In genomic region chr12:9580041-9580905, GRCm38 (mm10) we compare ENCODE assay signal across 8 mouse cellular contexts. TPM values are rescaled to one million over a fixed set of nuclear protein-coding genes. Genes with fewer than 3 reads are reported as not detected.
DNase-seq lines count a peak whose midpoint lies in the region; ATAC-seq and TF ChIP-seq lines count a peak whose summit lies in the region.

No protein-coding gene starts in this region.

- no peak overlapping the region for H3K4me3 ChIP-seq in liver, embryonic 12.5 days
- H3K4me3 ChIP-seq in liver, postnatal 0 days (ENCODE audit: low read depth, low read length), result no peak overlapping the region
- H3K4me3 ChIP-seq in embryonic facial prominence, embryonic 14.5 days (ENCODE audit: low read depth, low read length), result peak overlapping the region; percentile 66
- no peak overlapping the region for H3K4me3 ChIP-seq in hindbrain, embryonic 13.5 days
- H3K4me3 ChIP-seq in neural tube, embryonic 12.5 days, result no peak overlapping the region

- no peak overlapping the region for H3K9ac ChIP-seq in liver, embryonic 12.5 days
- H3K9ac ChIP-seq in liver, postnatal 0 days (replicated peaks), result no peak overlapping the region
- H3K9ac ChIP-seq in embryonic facial prominence, embryonic 14.5 days (ENCODE audit: low read depth, low read length), result peak overlapping the region; percentile 89
- no peak overlapping the region for H3K9ac ChIP-seq in hindbrain, embryonic 13.5 days
- H3K9ac ChIP-seq in neural tube, embryonic 12.5 days, result no peak overlapping the region

- no peaks in the 10 kb centered on the region for H3K36me3 ChIP-seq in liver, embryonic 12.5 days
- H3K36me3 ChIP-seq in liver, postnatal 0 days (replicated peaks; ENCODE audit: insufficient read depth, low read length), result no peaks in the 10 kb centered on the region
- H3K36me3 ChIP-seq in embryonic facial prominence, embryonic 14.5 days (ENCODE audit: control insufficient read depth, insufficient read depth, low read length), result peaks cover 4% of the 10 kb centered on the region; the same call in 1 of the 2 replicates
- H3K36me3 ChIP-seq in hindbrain, embryonic 13.5 days, result no peaks in the 10 kb centered on the region
- no peaks in the 10 kb centered on the region for H3K36me3 ChIP-seq in neural tube, embryonic 12.5 days

- peaks cover 96% of the 10 kb centered on the region for H3K27me3 ChIP-seq in liver, embryonic 12.5 days (replicated peaks)
- peaks cover 92% of the 10 kb centered on the region for H3K27me3 ChIP-seq in liver, postnatal 0 days (ENCODE audit: insufficient read depth, low read length)
- peaks cover 75% of the 10 kb centered on the region for H3K27me3 ChIP-seq in embryonic facial prominence, embryonic 14.5 days (replicated peaks; ENCODE audit: control insufficient read depth, insufficient read depth, low read length)
- peaks cover 96% of the 10 kb centered on the region for H3K27me3 ChIP-seq in hindbrain, embryonic 13.5 days
- H3K27me3 ChIP-seq in neural tube, embryonic 12.5 days (replicated peaks), result peaks cover 92% of the 10 kb centered on the region

- TF ChIP-seq EP300 in liver, postnatal 0 days (IDR thresholded peaks at IDR 0.05; ENCODE audit: low read depth), result no peak

- no peak for DNase-seq in liver, postnatal 0 days
- DNase-seq in embryonic facial prominence, embryonic 14.5 days (ENCODE audit: low spot score), result no peak
- no peak for DNase-seq in frontal cortex, postnatal 14 days (ENCODE audit: low spot score in 2 of 2)
- DNase-seq in cerebellum, postnatal 4 days (ENCODE audit: low spot score in 2 of 2), result no peak

- no peaks in the 10 kb centered on the region for H3K4me1 ChIP-seq in liver, embryonic 12.5 days
- peaks cover 4% of the 10 kb centered on the region for H3K4me1 ChIP-seq in liver, postnatal 0 days (ENCODE audit: insufficient read depth)
- H3K4me1 ChIP-seq in embryonic facial prominence, embryonic 14.5 days (ENCODE audit: control insufficient read depth, insufficient read depth, low read length), result peaks cover 17% of the 10 kb centered on the region
- H3K4me1 ChIP-seq in hindbrain, embryonic 13.5 days (replicated peaks), result peaks cover 22% of the 10 kb centered on the region
- peaks cover 4% of the 10 kb centered on the region; the same call in 1 of the 2 replicates for H3K4me1 ChIP-seq in neural tube, embryonic 12.5 days

- no peaks in the 10 kb centered on the region for H3K9me3 ChIP-seq in liver, embryonic 12.5 days (replicated peaks)
- no peaks in the 10 kb centered on the region for H3K9me3 ChIP-seq in liver, postnatal 0 days (ENCODE audit: low read length)
- H3K9me3 ChIP-seq in embryonic facial prominence, embryonic 14.5 days (ENCODE audit: control insufficient read depth, low read length), result no peaks in the 10 kb centered on the region
- H3K9me3 ChIP-seq in hindbrain, embryonic 13.5 days, result no peaks in the 10 kb centered on the region
- H3K9me3 ChIP-seq in neural tube, embryonic 12.5 days, result no peaks in the 10 kb centered on the region

- ATAC-seq in liver, embryonic 12.5 days, result no peak
- ATAC-seq in liver, postnatal 0 days, result no peak
- no peak for ATAC-seq in embryonic facial prominence, embryonic 14.5 days (ENCODE audit: low read depth)
- no peak for ATAC-seq in hindbrain, embryonic 13.5 days (ENCODE audit: low FRiP score)
- ATAC-seq in neural tube, embryonic 12.5 days (ENCODE audit: low FRiP score, low read depth), result no peak
- ATAC-seq in monocyte, adult 5-6 weeks (replicated peaks; ENCODE audit: insufficient number of reproducible peaks, low FRiP score, low TSS enrichment, poor library complexity, severe bottlenecking), result no peak

- H3K27ac ChIP-seq in liver, embryonic 12.5 days, result no peak overlapping the region
- no peak overlapping the region for H3K27ac ChIP-seq in liver, postnatal 0 days (ENCODE audit: low read depth)
- H3K27ac ChIP-seq in embryonic facial prominence, embryonic 14.5 days (replicated peaks; ENCODE audit: low read depth, low read length), result peak overlapping the region; percentile 92
- H3K27ac ChIP-seq in hindbrain, embryonic 13.5 days, result no peak overlapping the region
- H3K27ac ChIP-seq in neural tube, embryonic 12.5 days, result no peak overlapping the region

- 2% methylated on average over 33 of the region's 33 CpGs for WGBS in liver, embryonic 12.5 days (ENCODE audit: insufficient replicate concordance)
- WGBS in liver, postnatal 0 days (ENCODE audit: insufficient replicate concordance), result 4% methylated on average over 33 of the region's 33 CpGs
- 6% methylated on average over 29 of the region's 33 CpGs for WGBS in embryonic facial prominence, embryonic 14.5 days
- WGBS in hindbrain, embryonic 13.5 days, result under 1% methylated on average over 33 of the region's 33 CpGs
- 2% methylated on average over 33 of the region's 33 CpGs for WGBS in neural tube, embryonic 12.5 days

- 0 out of 2 replicates have a peak overlapping the region, but pooled peaks have one; percentile 38 for H3K4me2 ChIP-seq in liver, embryonic 12.5 days
- no peak overlapping the region for H3K4me2 ChIP-seq in liver, postnatal 0 days (ENCODE audit: low read depth, low read length)
- peak overlapping the region; percentile 66 for H3K4me2 ChIP-seq in embryonic facial prominence, embryonic 14.5 days (ENCODE audit: low read depth, low read length)
- peak overlapping the region; percentile 29 for H3K4me2 ChIP-seq in hindbrain, embryonic 13.5 days
- peak overlapping the region; percentile 39; the same call in 1 of the 2 replicates for H3K4me2 ChIP-seq in neural tube, embryonic 12.5 days (replicated peaks)

- no peak for TF ChIP-seq CTCF in liver, postnatal 0 days (IDR thresholded peaks at IDR 0.05; ENCODE audit: low read depth)

RNA-seq across cellular contexts. Expression of gene Osr1, which starts 10.4 kb away (rescaled TPM):
- polyA plus RNA-seq in liver, embryonic 12.5 days (2016; fragmentation: Nextera tagmentation; extraction: Ambion mirVana), result 1.3 and 2.0 TPM in 2 replicates
- 0.12 and 0.27 TPM in 2 replicates for polyA plus RNA-seq in liver, postnatal 0 days (2015; fragmentation: Nextera tagmentation; extraction: Ambion mirVana)
- polyA plus RNA-seq in embryonic facial prominence, embryonic 14.5 days (2014; fragmentation: Nextera tagmentation; extraction: Ambion mirVana), result 66.1 and 88.3 TPM in 2 replicates
- 10.4 and 11.8 TPM in 2 replicates for polyA plus RNA-seq in hindbrain, embryonic 13.5 days (2015; fragmentation: Nextera tagmentation; extraction: Ambion mirVana)
- polyA plus RNA-seq in neural tube, embryonic 12.5 days (2016; fragmentation: Nextera tagmentation; extraction: Ambion mirVana), result 10.1 and 14.0 TPM in 2 replicates
- total RNA-seq in monocyte, adult 5-6 weeks (2017), result not detected in 3 replicates
